Mouse (Mus musculus) small intestine, adult 2 months (tissue): ENCODE data around the gene Paip2b. TPM values are rescaled to one million over a fixed set of nuclear protein-coding genes. Genes with fewer than 3 reads are reported as not detected.
"Not testable (repeated sequence)": the region's sequence is repeated elsewhere in the genome, so short reads cannot be mapped to it uniquely, and the experiment has no call there.

Experiments
- H3K27ac ChIP-seq: fragments of 200-500 bp; 2 replicates; pipeline ENCODE4 v1.5.1; 2012; ENCODE audit warnings: low read depth, low read length, control low read depth, inconsistent platforms; ENCODE audit not compliant: insufficient read depth
- H3K27me3 ChIP-seq: fragments of 200-500 bp; 2 replicates; pipeline ENCODE4 v1.6.1; 2012; ENCODE audit warnings: mild to moderate bottlenecking, moderate library complexity, low read length, inconsistent platforms; ENCODE audit not compliant: control insufficient read depth, insufficient read depth
- H3K36me3 ChIP-seq: fragments of 200-500 bp; 2 replicates; pipeline ENCODE4 v1.6.1; 2012; ENCODE audit warnings: mild to moderate bottlenecking, low read length, control low read depth, inconsistent platforms; ENCODE audit not compliant: control insufficient read depth, insufficient read depth
- H3K4me1 ChIP-seq: fragments of 200-500 bp; 2 replicates; pipeline ENCODE4 v1.6.1; 2012; ENCODE audit warnings: low read length, inconsistent platforms, mixed read lengths; ENCODE audit not compliant: control insufficient read depth, insufficient read depth, insufficient read length
- H3K4me3 ChIP-seq: fragments of 200-500 bp; 2 replicates; pipeline ENCODE4 v1.5.1; 2012; ENCODE audit warnings: low read depth, mild to moderate bottlenecking, control low read depth, inconsistent platforms, low read length, moderate library complexity
- CTCF ChIP-seq: fragments of 200-500 bp; IDR thresholded peaks from 2 replicates; pipeline ENCODE4 v1.5.1; 2012; ENCODE audit warnings: low read depth, mild to moderate bottlenecking, control low read depth, inconsistent platforms, low read length, moderate library complexity, mixed read lengths; ENCODE audit not compliant: insufficient replicate concordance, insufficient read length; ENCODE audit errors: extremely low read depth
- POLR2A ChIP-seq: fragments of 200-500 bp; IDR thresholded peaks from 2 replicates; pipeline ENCODE4 v1.6.1; 2012; ENCODE audit warnings: low read depth, mild to moderate bottlenecking, control low read depth, inconsistent platforms, low read length, moderate library complexity
- WGBS: fragments of 180-500 bp; shearing (Covaris S2); methylation state at CpG from one replicate; pipeline ENCODE4 v1.1.7; 2018; 5-methylcytosine and 5-hydroxymethylcytosine counted together
- polyA plus RNA-seq: library from polyadenylated mRNA; depleted of rRNA; stranded (reverse); fragments of >200 nt; gene quantifications from 2 replicates; pipeline ENCODE4 v1.2.3, GENCODE M21; 2012

Gene Paip2b
- polyA plus RNA-seq, 1 experiment, result 1.4 TPM

- Histone ChIP-seq H3K27me3 (no peaks in the 10 kb centered on the region), H3K27ac (0 out of 2 replicates have a peak overlapping the region, but pooled peaks have one; percentile 95), H3K4me3 (no peak overlapping the region), H3K4me1 (peaks cover 6% of the 10 kb centered on the region; the same call in 1 of the 2 replicates), H3K36me3 (peaks cover 19% of the 10 kb centered on the region)
- TF ChIP-seq POLR2A (no peak), CTCF (no peak)
- 34% methylated on average over 3 of the region's 3 CpGs for WGBS
These were observed 34.9 kb downstream of the Paip2b start for GRCm38 (mm10) chr6:83796686-83797085.

- no peak for TF ChIP-seq POLR2A
- TF ChIP-seq CTCF, result no peak
- WGBS, result under 1% methylated on average over 13 of the region's 13 CpGs
- peak overlapping the region; percentile 87 for H3K4me3 ChIP-seq
- H3K27ac ChIP-seq, result peak overlapping the region; percentile 95
- peaks cover 6% of the 10 kb centered on the region; the same call in 1 of the 2 replicates for H3K4me1 ChIP-seq
- H3K27me3 ChIP-seq, result no peaks in the 10 kb centered on the region
- H3K36me3 ChIP-seq, result peaks cover 12% of the 10 kb centered on the region
These were observed 36.0 kb downstream of the Paip2b start for GRCm38 (mm10) chr6:83795492-83795900.

DNA sequence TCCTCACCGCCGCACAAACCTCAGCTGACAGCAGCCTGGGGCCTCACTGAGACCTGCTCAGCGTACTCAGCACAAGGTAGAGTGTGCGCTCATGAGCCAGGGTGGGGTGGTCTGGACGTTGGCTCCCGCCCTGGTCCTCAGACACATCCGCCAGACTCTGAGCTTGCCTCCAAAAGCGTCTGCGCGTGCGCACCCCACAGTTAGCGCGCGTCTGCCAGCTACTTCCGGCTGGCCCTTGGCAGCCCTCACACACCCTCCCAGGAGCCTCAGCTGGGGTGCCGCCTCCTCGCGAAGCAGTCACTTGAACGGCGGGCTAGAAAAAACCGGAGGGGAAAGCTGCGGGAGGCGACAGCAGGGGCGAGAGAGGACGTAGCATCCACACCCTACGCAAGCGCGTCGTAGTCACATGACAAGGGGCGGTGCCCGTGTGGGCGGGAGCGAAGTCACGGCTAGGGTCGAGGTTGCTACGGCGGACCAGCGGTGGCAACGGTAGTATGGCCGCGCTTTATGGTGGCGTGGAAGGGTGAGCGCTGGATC is 36.7 kb downstream of the Paip2b start, which contains the start of gene Nagk:
TSS of gene Nagk (plus strand) at position 223 of the 537 bp plus-strand sequence.
- WGBS, result under 1% methylated on average over 43 of the region's 43 CpGs
- H3K36me3 ChIP-seq, result peaks cover 12% of the 10 kb centered on the region
- H3K27ac ChIP-seq, result peak within 1 kb of the TSS; percentile 95
- no peaks in the 10 kb centered on the region for H3K27me3 ChIP-seq
- peak within 1 kb of the TSS; percentile 87 for H3K4me3 ChIP-seq
- TF ChIP-seq CTCF, result no peak
- peak; percentile 57 for TF ChIP-seq POLR2A
- H3K4me1 ChIP-seq, result peaks cover 6% of the 10 kb centered on the region; the same call in 1 of the 2 replicates

DNA sequence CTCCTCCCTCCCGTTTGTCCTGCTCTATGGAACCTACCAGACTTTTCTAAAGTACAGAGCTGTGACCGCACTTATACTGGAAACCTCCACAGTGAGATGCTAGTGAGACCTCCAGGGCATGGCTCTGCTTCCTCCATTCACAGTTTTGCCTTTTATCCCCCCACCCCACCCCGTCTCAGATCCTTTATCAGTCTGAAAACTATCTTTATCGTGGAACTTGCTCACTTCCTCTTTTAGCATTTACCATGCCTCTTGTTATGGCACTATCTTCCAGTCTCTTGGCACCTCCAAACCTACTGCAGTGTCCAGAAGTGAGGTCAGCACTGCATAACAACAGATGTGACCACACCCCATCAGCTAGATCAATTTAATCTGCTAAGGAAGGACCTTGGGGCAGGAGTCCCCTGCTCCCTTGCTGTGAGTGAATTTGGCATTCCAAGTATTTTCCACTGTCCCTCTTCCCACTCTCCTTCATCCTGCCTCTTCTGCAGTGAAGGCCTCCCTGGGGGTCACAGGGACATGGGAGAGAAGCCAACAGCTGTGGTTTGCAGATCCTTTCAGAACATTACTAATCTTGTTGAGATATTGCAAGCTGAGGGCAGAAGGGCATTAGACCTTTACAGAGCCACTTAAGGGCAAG is 40.2 kb downstream of the Paip2b start:
- Histone ChIP-seq H3K27ac (no peak overlapping the region), H3K27me3 (no peaks in the 10 kb centered on the region), H3K4me1 (peaks cover 2% of the 10 kb centered on the region; the same call in 1 of the 2 replicates), H3K36me3 (no peaks in the 10 kb centered on the region), H3K4me3 (no peak overlapping the region)
- 50% methylated on average over 4 of the region's 4 CpGs for WGBS
- TF ChIP-seq CTCF (no peak), POLR2A (no peak)

GRCm38 (mm10) chr6:83790533-83790932 is 41.0 kb downstream of the Paip2b start:
- not testable (repeated sequence) for H3K4me1 ChIP-seq, H3K36me3 ChIP-seq, H3K27me3 ChIP-seq, H3K4me3 ChIP-seq, H3K27ac ChIP-seq
- 86% methylated on average over 5 of the region's 5 CpGs for whole genome bisulfite sequencing

GRCm38 (mm10) chr6:83788554-83788953 is 43.0 kb downstream of the Paip2b start:
- Histone ChIP-seq H3K36me3 (no peaks in the 10 kb centered on the region), H3K27me3 (no peaks in the 10 kb centered on the region), H3K27ac (no peak overlapping the region), H3K4me1 (no peaks in the 10 kb centered on the region; the same call in 1 of the 2 replicates), H3K4me3 (no peak overlapping the region)
- TF ChIP-seq POLR2A, result no peak
- no peak for TF ChIP-seq CTCF
- WGBS, result 84% methylated on average over 7 of the region's 7 CpGs

DNA sequence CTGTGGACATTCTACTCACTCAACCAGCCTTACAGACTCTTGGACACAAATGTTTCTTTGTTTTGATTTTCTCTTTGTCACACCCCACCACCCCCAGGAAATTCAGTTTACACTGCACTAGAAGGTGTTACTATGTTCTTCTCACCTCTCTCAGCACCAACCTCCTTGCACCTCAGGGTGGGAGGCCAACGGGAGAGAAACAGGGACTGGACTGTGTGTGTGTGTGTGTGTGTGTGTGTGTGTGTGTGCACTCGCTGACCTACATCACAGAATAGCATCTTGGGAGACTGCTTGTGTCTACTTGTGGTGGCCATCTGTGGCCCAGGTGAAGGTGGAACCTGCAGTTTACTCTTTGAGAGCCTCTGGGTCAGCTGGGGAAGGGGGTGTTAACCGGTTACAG is 45.1 kb downstream of the Paip2b start:
- no peaks in the 10 kb centered on the region for H3K36me3 ChIP-seq
- no peak overlapping the region for H3K27ac ChIP-seq
- TF ChIP-seq CTCF, result no peak
- TF ChIP-seq POLR2A, result no peak
- no peaks in the 10 kb centered on the region for H3K27me3 ChIP-seq
- WGBS, result 59% methylated on average over 3 of the region's 3 CpGs
- no peaks in the 10 kb centered on the region; the same call in 1 of the 2 replicates for H3K4me1 ChIP-seq
- H3K4me3 ChIP-seq, result no peak overlapping the region

DNA sequence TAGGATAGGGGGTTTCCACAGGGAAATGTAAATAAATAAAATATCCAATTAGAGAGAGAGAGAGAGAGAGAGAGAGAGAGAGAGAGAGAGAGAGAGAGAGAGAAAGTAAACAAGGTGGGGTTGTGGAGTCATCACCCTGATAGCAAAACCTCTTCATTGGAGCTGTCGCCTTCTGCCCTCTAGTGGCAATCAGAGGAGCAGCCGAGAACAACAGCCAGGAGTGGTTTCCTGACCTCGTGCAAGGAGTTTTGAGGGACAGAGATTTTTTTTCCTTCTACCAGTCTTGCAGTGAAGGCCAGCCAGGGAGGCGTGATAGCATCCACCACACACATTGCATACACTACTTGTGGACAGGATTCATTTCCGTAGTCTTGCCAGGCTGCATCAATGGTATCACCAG is 52.5 kb downstream of the Paip2b start:
- Histone ChIP-seq H3K27me3 (no peaks in the 10 kb centered on the region), H3K36me3 (no peaks in the 10 kb centered on the region), H3K4me1 (peaks cover 5% of the 10 kb centered on the region; the same call in 1 of the 2 replicates), H3K4me3 (no peak overlapping the region), H3K27ac (no peak overlapping the region)
- TF ChIP-seq POLR2A (no peak), CTCF (peak; percentile 77; the same call in 1 of the 2 replicates)
- WGBS, result 6% methylated on average over 5 of the region's 5 CpGs
